Mouse (Mus musculus): ENCODE data around the gene Tas2r135. TPM values are rescaled to one million over a fixed set of nuclear protein-coding genes. Genes with fewer than 3 reads are reported as not detected.

Tas2r135 gene
- total and polyA plus RNA-seq, 2 experiments from 2014 or later: not detected

DNA sequence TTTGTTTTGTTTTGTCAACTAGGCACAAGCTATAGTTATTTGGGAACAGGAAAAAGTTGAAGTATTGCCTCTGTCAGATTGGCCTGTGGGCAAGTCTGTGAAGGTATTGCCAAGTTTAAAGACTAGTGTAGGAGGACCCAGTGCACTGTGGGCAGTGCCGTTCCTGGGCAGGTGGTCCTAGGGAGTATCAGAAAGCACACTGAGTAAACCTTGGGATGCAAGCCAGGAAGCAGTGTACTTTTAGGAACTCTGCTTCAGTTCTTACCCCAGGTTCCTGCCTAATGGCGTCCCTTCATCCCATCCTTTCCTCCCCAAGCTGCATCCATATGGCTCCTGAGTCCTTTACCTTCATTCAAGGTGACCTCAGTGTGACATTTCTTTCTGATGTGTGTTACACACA, 30.1 kb upstream of the Tas2r135 start:
- Histone ChIP-seq H3K9me3 (ENCODE audit: low read length) (no peaks in the 10 kb centered on the region), H3K9ac (replicated peaks; ENCODE audit: low read length, poor library complexity, severe bottlenecking) (no peak overlapping the region), H3K27ac (ENCODE audit: low read depth, low read length) (no peak overlapping the region), H3K4me2 (ENCODE audit: low read depth, low read length, poor library complexity, severe bottlenecking) (no peak overlapping the region), H3K27me3 (ENCODE audit: insufficient read depth, low read length) (0 out of 2 replicates have a peak, but pooled peaks cover 4% of the 10 kb centered on the region), H3K36me3 (ENCODE audit: insufficient read depth, low read length) (no peaks in the 10 kb centered on the region), H3K4me3 (ENCODE audit: low read depth, low read length) (no peak overlapping the region), H3K4me1 (ENCODE audit: insufficient read depth, low read length) (peaks cover 4% of the 10 kb centered on the region; the same call in 1 of the 2 replicates)
- 86% methylated on average over 2 of the region's 2 CpGs for WGBS
- no peak for DNase-seq (ENCODE audit: low spot score)
- ATAC-seq (ENCODE audit: low FRiP score): no peak
- TF ChIP-seq CTCF (IDR thresholded peaks at IDR 0.05): no peak

DNA sequence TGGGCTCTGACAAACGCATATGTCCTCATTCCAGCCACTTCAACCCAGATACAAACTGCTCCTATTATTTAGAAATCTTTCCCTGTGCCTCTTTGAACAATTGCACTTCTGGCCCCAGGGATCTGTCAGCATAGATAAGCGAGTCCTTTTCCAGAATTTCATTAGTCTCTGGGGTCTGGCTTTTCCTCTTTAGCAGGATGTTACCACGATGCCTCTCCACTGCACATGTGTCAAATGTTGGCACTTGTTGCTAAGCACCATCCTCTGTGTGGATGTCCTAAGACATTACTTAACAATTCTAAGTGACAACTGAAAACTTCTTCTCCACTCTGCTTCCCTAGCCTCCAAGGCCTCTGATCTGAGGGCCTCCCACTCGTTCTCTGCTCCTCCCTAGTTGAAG, 29.2 kb upstream of the Tas2r135 start:
- TF ChIP-seq CTCF (IDR thresholded peaks at IDR 0.05): no peak
- no peak for DNase-seq (ENCODE audit: low spot score)
- Histone ChIP-seq H3K36me3 (ENCODE audit: insufficient read depth, low read length) (no peaks in the 10 kb centered on the region), H3K9ac (replicated peaks; ENCODE audit: low read length, poor library complexity, severe bottlenecking) (no peak overlapping the region), H3K27ac (ENCODE audit: low read depth, low read length) (no peak overlapping the region), H3K4me3 (ENCODE audit: low read depth, low read length) (no peak overlapping the region), H3K27me3 (ENCODE audit: insufficient read depth, low read length) (0 out of 2 replicates have a peak, but pooled peaks cover 4% of the 10 kb centered on the region), H3K4me2 (ENCODE audit: low read depth, low read length, poor library complexity, severe bottlenecking) (no peak overlapping the region), H3K4me1 (ENCODE audit: insufficient read depth, low read length) (peaks cover 4% of the 10 kb centered on the region; the same call in 1 of the 2 replicates), H3K9me3 (ENCODE audit: low read length) (no peaks in the 10 kb centered on the region)
- WGBS: 26% methylated on average over 4 of the region's 4 CpGs
- no peak for ATAC-seq (ENCODE audit: low FRiP score)

DNA sequence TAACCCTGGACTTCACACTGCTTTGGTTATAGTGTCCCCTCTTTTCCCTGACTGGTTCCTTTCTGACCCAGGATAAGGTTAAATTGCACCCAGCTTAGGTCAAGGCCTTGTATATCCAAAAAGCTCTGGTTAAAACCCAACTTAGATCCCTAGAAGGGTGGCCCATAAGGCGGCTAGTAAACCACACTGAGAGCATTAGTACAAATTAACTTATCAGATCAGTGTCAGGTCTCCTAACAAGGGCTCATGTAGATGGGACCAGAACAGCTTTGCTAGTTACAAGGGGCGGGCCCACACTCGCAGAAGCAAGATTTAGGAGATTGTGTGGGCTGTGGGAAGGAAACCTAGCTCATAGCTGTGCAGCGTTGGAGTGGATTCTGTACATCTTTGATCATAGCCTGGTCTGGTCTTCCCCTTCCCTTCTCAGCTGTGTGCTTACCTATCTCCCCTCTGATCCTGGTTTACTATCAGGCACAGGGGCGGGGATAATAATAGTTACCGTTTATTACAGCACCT, 28.7 kb upstream of the Tas2r135 start:
- DNase-seq (ENCODE audit: low spot score) (no peak), ATAC-seq (ENCODE audit: low FRiP score) (no peak)
- no peak overlapping the region for H3K4me3 ChIP-seq (ENCODE audit: low read depth, low read length)
- H3K27ac ChIP-seq (ENCODE audit: low read depth, low read length): no peak overlapping the region
- H3K27me3 ChIP-seq (ENCODE audit: insufficient read depth, low read length): 0 out of 2 replicates have a peak, but pooled peaks cover 4% of the 10 kb centered on the region
- no peaks in the 10 kb centered on the region for H3K36me3 ChIP-seq (ENCODE audit: insufficient read depth, low read length)
- 67% methylated on average over 6 of the region's 6 CpGs for WGBS
- no peaks in the 10 kb centered on the region for H3K9me3 ChIP-seq (ENCODE audit: low read length)
- no peak overlapping the region for H3K9ac ChIP-seq (replicated peaks; ENCODE audit: low read length, poor library complexity, severe bottlenecking)
- H3K4me2 ChIP-seq (ENCODE audit: low read depth, low read length, poor library complexity, severe bottlenecking): no peak overlapping the region
- peaks cover 4% of the 10 kb centered on the region; the same call in 1 of the 2 replicates for H3K4me1 ChIP-seq (ENCODE audit: insufficient read depth, low read length)
- no peak for TF ChIP-seq CTCF (IDR thresholded peaks at IDR 0.05)

DNA sequence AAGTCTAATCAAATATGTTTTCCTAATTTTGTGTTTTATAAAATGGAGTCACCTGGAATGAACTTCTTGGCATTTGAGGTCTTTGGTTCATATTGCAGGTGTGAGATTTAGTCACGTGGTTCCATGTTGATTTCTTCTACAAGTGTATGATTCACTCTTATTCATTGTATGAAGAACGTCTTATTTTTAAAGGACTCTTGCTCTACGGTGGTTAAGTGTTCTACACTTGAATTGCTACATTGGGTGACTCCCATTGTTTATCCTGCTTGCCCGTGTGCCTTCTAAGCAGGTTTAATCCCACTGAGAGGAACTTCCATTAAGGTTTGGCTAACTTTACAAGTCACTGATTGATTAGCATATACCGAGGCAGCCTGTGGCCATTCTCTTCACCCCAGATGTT, 28.0 kb upstream of the Tas2r135 start:
- Histone ChIP-seq H3K27me3 (ENCODE audit: insufficient read depth, low read length) (0 out of 2 replicates have a peak, but pooled peaks cover 4% of the 10 kb centered on the region), H3K4me1 (ENCODE audit: insufficient read depth, low read length) (peaks cover 4% of the 10 kb centered on the region; the same call in 1 of the 2 replicates), H3K4me2 (ENCODE audit: low read depth, low read length, poor library complexity, severe bottlenecking) (no peak overlapping the region), H3K9me3 (ENCODE audit: low read length) (no peaks in the 10 kb centered on the region), H3K9ac (replicated peaks; ENCODE audit: low read length, poor library complexity, severe bottlenecking) (no peak overlapping the region), H3K4me3 (ENCODE audit: low read depth, low read length) (no peak overlapping the region), H3K36me3 (ENCODE audit: insufficient read depth, low read length) (no peaks in the 10 kb centered on the region), H3K27ac (ENCODE audit: low read depth, low read length) (no peak overlapping the region)
- ATAC-seq (ENCODE audit: low FRiP score) (no peak), DNase-seq (ENCODE audit: low spot score) (no peak)
- 66% methylated on average over 5 of the region's 5 CpGs for WGBS
- TF ChIP-seq CTCF (IDR thresholded peaks at IDR 0.05): no peak

DNA sequence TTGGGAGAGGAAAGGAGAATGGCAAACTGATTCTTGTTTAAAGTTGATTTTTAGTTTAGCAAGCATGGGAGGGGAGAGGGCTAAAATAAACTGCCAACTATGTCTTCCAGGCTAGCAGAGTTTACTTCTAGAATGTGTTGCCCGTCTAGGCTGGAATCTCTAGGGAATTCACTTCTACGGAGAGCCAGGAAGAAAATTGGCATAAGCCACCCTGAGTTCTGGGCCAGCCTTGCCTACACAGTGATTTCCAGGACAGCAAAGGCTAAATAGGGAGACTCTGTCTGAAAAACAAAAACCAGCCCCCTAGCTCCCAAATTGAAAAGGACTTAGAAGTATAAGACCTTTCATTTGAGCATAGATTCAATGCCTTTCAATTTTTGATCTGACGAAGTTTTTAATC, 25.7 kb upstream of the Tas2r135 start:
- H3K9ac ChIP-seq (replicated peaks; ENCODE audit: low read length, poor library complexity, severe bottlenecking): no peak overlapping the region
- TF ChIP-seq CTCF (IDR thresholded peaks at IDR 0.05): no peak
- DNase-seq (ENCODE audit: low spot score): no peak
- H3K4me1 ChIP-seq (ENCODE audit: insufficient read depth, low read length): no peaks in the 10 kb centered on the region
- H3K27me3 ChIP-seq (ENCODE audit: insufficient read depth, low read length): 0 out of 2 replicates have a peak, but pooled peaks cover 3% of the 10 kb centered on the region
- no peak for ATAC-seq (ENCODE audit: low FRiP score)
- H3K4me2 ChIP-seq (ENCODE audit: low read depth, low read length, poor library complexity, severe bottlenecking): no peak overlapping the region
- H3K9me3 ChIP-seq (ENCODE audit: low read length): no peaks in the 10 kb centered on the region
- no peak overlapping the region for H3K4me3 ChIP-seq (ENCODE audit: low read depth, low read length)
- no peak overlapping the region for H3K27ac ChIP-seq (ENCODE audit: low read depth, low read length)
- H3K36me3 ChIP-seq (ENCODE audit: insufficient read depth, low read length): no peaks in the 10 kb centered on the region
- WGBS: 40% methylated on average over 3 of the region's 3 CpGs

DNA sequence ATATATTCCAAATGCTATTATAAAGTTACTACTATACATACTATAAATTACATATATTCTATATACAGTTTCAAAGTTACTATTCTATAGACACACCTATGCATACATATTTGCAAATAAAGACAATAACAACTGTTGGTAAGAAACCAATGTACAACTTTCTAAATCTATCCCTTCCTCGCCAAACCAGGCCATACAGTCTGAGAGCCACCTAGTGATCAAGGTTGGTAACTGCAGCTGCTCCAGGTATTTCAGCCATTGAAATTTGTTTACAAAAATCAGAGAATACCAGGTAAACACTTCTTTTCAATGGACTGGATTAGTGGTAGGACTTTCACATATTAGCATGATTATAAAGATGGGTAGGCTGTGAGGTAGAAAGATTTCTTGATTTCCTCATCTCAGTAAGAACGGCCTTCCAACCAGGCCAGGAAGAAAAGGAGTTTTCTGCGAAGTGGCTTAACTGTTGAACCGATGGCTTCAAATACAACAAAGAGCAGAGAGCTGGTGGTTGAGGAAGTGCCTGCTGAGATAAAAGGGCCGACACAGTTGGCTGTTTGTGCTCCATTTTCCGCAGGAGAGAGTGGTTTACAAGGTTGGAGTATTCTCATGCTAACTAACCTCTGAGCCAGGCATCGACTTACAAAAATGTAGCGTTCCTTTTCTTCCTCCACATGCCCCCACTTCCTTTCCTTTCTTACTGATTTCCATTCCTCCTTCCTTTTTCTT, 24.7 kb upstream of the Tas2r135 start:
- H3K9ac ChIP-seq (replicated peaks; ENCODE audit: low read length, poor library complexity, severe bottlenecking): no peak overlapping the region
- no peak overlapping the region for H3K27ac ChIP-seq (ENCODE audit: low read depth, low read length)
- H3K4me1 ChIP-seq (ENCODE audit: insufficient read depth, low read length): no peaks in the 10 kb centered on the region
- 6% methylated on average over 8 of the region's 8 CpGs for WGBS
- no peaks in the 10 kb centered on the region for H3K36me3 ChIP-seq (ENCODE audit: insufficient read depth, low read length)
- peak; percentile 90 for TF ChIP-seq CTCF (IDR thresholded peaks at IDR 0.05)
- H3K4me3 ChIP-seq (ENCODE audit: low read depth, low read length): no peak overlapping the region
- H3K9me3 ChIP-seq (ENCODE audit: low read length): no peaks in the 10 kb centered on the region
- no peak for ATAC-seq (ENCODE audit: low FRiP score)
- DNase-seq (ENCODE audit: low spot score): peak; percentile 65
- H3K4me2 ChIP-seq (ENCODE audit: low read depth, low read length, poor library complexity, severe bottlenecking): no peak overlapping the region
- H3K27me3 ChIP-seq (ENCODE audit: insufficient read depth, low read length): no peaks in the 10 kb centered on the region
